Mouse (Mus musculus) lung, adult 2 months (tissue): ENCODE results near the gene Slc12a7. TPM values are rescaled to one million over a fixed set of nuclear protein-coding genes. Genes with fewer than 3 reads are reported as not detected.

ENCODE experiments used
- DNase-seq: peaks from one replicate; pipeline ENCODE4 v3.0.0; 2022
- H3K4me1 ChIP-seq: fragments of 200-500 bp; 2 replicates; pipeline ENCODE4 v1.6.1; 2011; ENCODE audit warnings: low read length; ENCODE audit not compliant: control insufficient read depth, insufficient read depth
- H3K4me3 ChIP-seq: fragments of 200-500 bp; replicated peaks from 2 replicates; pipeline ENCODE3; 2011; ENCODE audit warnings: low read depth, mild to moderate bottlenecking, control low read depth, low read length; ENCODE audit errors: extremely low read depth
- CTCF ChIP-seq: fragments of 200-500 bp; IDR thresholded peaks from 2 replicates; pipeline ENCODE4 v1.5.1; 2011; ENCODE audit warnings: mild to moderate bottlenecking, low read length, control low read depth; ENCODE audit not compliant: insufficient read depth
- POLR2A ChIP-seq: fragments of 200-500 bp; IDR thresholded peaks from 2 replicates; pipeline ENCODE4 v1.6.1; 2011; ENCODE audit warnings: low read depth, mild to moderate bottlenecking, control low read depth, low read length, borderline replicate concordance; ENCODE audit errors: extremely low read depth
- WGBS: fragments of 180-500 bp; shearing (Covaris S2); methylation state at CpG from one replicate; pipeline ENCODE4 v1.1.7; 2018; 5-methylcytosine and 5-hydroxymethylcytosine counted together
- polyA plus RNA-seq: library from polyadenylated mRNA; depleted of rRNA; stranded (reverse); fragments of >200 nt; gene quantifications from 2 replicates; pipeline ENCODE4 v1.2.3, GENCODE M21; 2012; rRNA removed

The Slc12a7 gene
- polyA plus RNA-seq, 1 experiment: 69.9 TPM

- DNase-seq: peak; percentile 13
- TF ChIP-seq POLR2A (no peak), CTCF (no peak)
- WGBS: 2% methylated on average over 62 of the region's 65 CpGs
These were observed 113.9 kb downstream of the Slc12a7 start for GRCm38 (mm10) chr13:73846589-73847464.

GRCm38 (mm10) chr13:73847465-73847836 is 114.6 kb downstream of the Slc12a7 start, which contains the start of gene Nkd2:
Gene Nkd2 (minus strand): TSS chr13:73847631.
- Histone ChIP-seq H3K4me3 (peak within 1 kb of the TSS; percentile 75), H3K4me1 (no peaks in the 10 kb centered on the region)
- DNase-seq: peak; percentile 78
- under 1% methylated on average over 38 of the region's 38 CpGs for WGBS
- peak; percentile 46 for TF ChIP-seq CTCF
- TF ChIP-seq POLR2A: peak; percentile 54; the same call in 1 of the 2 replicates

More at GRCm38 (mm10) chr13:73846589-73847464, 113.9 kb downstream of the Slc12a7 start:
- H3K4me3 ChIP-seq: peak overlapping the region; percentile 75
- H3K4me1 ChIP-seq: no peaks in the 10 kb centered on the region

Other genes starting within 250 kb of the Slc12a7 start
- gene Slc6a3, start 196.3 kb upstream of the Slc12a7 start, polyA plus RNA-seq: 0.10 and 0.12 TPM in 2 replicates
- gene Clptm1l, start 129.1 kb upstream of the Slc12a7 start, polyA plus RNA-seq: 104 and 115 TPM in 2 replicates
- 1.5 and 2.4 TPM in 2 replicates for gene Tert, start 106.2 kb upstream of the Slc12a7 start, polyA plus RNA-seq
- gene Slc6a18, start 55.1 kb upstream of the Slc12a7 start, polyA plus RNA-seq: 0.10 TPM in 1 of 2 replicates, not detected in the other
- 0.18 and 8.8 TPM in 2 replicates for gene Slc6a19, start 28.2 kb upstream of the Slc12a7 start, polyA plus RNA-seq
- gene Nkd2, start 114.5 kb downstream of the Slc12a7 start, polyA plus RNA-seq: 12.1 and 14.2 TPM in 2 replicates
- gene Trip13, start 204.7 kb downstream of the Slc12a7 start, polyA plus RNA-seq: 0.26 and 0.34 TPM in 2 replicates
- gene Brd9, start 204.7 kb downstream of the Slc12a7 start, polyA plus RNA-seq: 24.3 and 36.3 TPM in 2 replicates
- gene Zdhhc11, start 230.8 kb downstream of the Slc12a7 start, polyA plus RNA-seq: not detected in 2 replicates